Mouse (Mus musculus) intestine, embryonic 15.5 days (tissue): ENCODE measurements around the gene Pim1. TPM values are rescaled to one million over a fixed set of nuclear protein-coding genes. Genes with fewer than 3 reads are reported as not detected.
A peak's percentile ranks its signal among the peaks of the same experiment; 100 is the strongest.
"Not testable (repeated sequence)": the region's sequence is repeated elsewhere in the genome, so short reads cannot be mapped to it uniquely, and the experiment has no call there.

Source experiments
- ATAC-seq: fragments of 200-750 bp; cut with Nextera tagmentation; 2 replicates; pipeline ENCODE4 v1.8.0; 2017; ENCODE audit warnings: moderate TSS enrichment, moderate library complexity
- H3K27ac ChIP-seq: fragments of 300-500 bp; sonication (generic); 2 replicates; pipeline ENCODE4 v1.5.1; 2015; ENCODE audit warnings: mild to moderate bottlenecking, inconsistent platforms
- H3K27me3 ChIP-seq: fragments of 300-500 bp; sonication (generic); replicated peaks from 2 replicates; pipeline ENCODE4 v1.6.1; 2015; ENCODE audit warnings: inconsistent platforms
- H3K36me3 ChIP-seq: fragments of 300-500 bp; sonication (generic); 2 replicates; pipeline ENCODE4 v1.6.1; 2015; ENCODE audit warnings: inconsistent platforms
- H3K4me1 ChIP-seq: fragments of 300-500 bp; sonication (generic); replicated peaks from 2 replicates; pipeline ENCODE4 v1.6.1; 2015; ENCODE audit warnings: inconsistent platforms
- H3K4me2 ChIP-seq: fragments of 300-500 bp; sonication (generic); replicated peaks from 2 replicates; pipeline ENCODE4 v1.6.1; 2015; ENCODE audit warnings: mild to moderate bottlenecking, inconsistent platforms
- H3K4me3 ChIP-seq: fragments of 300-500 bp; sonication (generic); replicated peaks from 2 replicates; pipeline ENCODE4 v1.5.1; 2015; ENCODE audit warnings: inconsistent platforms
- H3K9ac ChIP-seq: fragments of 300-500 bp; sonication (generic); 2 replicates; pipeline ENCODE4 v1.6.1; 2015; ENCODE audit warnings: inconsistent platforms
- H3K9me3 ChIP-seq: fragments of 300-500 bp; sonication (generic); 2 replicates; pipeline ENCODE4 v1.6.1; 2016; ENCODE audit warnings: inconsistent platforms
- WGBS: fragments of 180-500 bp; shearing (Covaris S2); methylation state at CpG from one replicate; pipeline ENCODE4 v1.1.7; 2015; 5-methylcytosine and 5-hydroxymethylcytosine counted together
- polyA plus RNA-seq: library from polyadenylated mRNA; unstranded; fragments of >200 nt; fragmentation: Nextera tagmentation; extraction: Ambion mirVana; gene quantifications from 2 replicates; pipeline ENCODE4 v1.2.1, GENCODE M21; 2015

Gene Pim1
- polyA plus RNA-seq, 1 experiment from 2014 or later, result 13.4 TPM

GRCm38 (mm10) chr17:29514435-29514834 lies 23.9 kb downstream of the Pim1 start:
- H3K4me3 ChIP-seq, result no peak overlapping the region
- no peaks in the 10 kb centered on the region for H3K36me3 ChIP-seq
- no peak overlapping the region for H3K4me2 ChIP-seq
- H3K9ac ChIP-seq, result no peak overlapping the region
- H3K27me3 ChIP-seq, result no peaks in the 10 kb centered on the region
- 2% methylated on average over 11 of the region's 11 CpGs for WGBS
- H3K4me1 ChIP-seq, result no peaks in the 10 kb centered on the region
- 0 out of 2 replicates have a peak, but pooled peaks have one; percentile 50 for ATAC-seq
- H3K9me3 ChIP-seq, result no peaks in the 10 kb centered on the region
- no peak overlapping the region for H3K27ac ChIP-seq

- H3K27ac ChIP-seq, H3K9me3 ChIP-seq, H3K4me1 ChIP-seq, H3K36me3 ChIP-seq, H3K4me2 ChIP-seq, H3K4me3 ChIP-seq, ATAC-seq, H3K27me3 ChIP-seq, H3K9ac ChIP-seq: not testable (repeated sequence)
- 88% methylated on average over 5 of the region's 5 CpGs for WGBS
Observed at GRCm38 (mm10) chr17:29518665-29519064, 28.1 kb downstream of the Pim1 start.

GRCm38 (mm10) chr17:29519731-29520130 lies 29.2 kb downstream of the Pim1 start:
- Histone ChIP-seq H3K36me3 (no peaks in the 10 kb centered on the region), H3K27ac (no peak overlapping the region), H3K4me3 (no peak overlapping the region), H3K4me1 (no peaks in the 10 kb centered on the region), H3K27me3 (no peaks in the 10 kb centered on the region), H3K4me2 (no peak overlapping the region), H3K9me3 (no peaks in the 10 kb centered on the region), H3K9ac (no peak overlapping the region)
- ATAC-seq, result no peak
- 71% methylated on average over 8 of the region's 8 CpGs for WGBS

- Histone ChIP-seq H3K4me2 (no peak overlapping the region), H3K9me3 (no peaks in the 10 kb centered on the region), H3K4me3 (no peak overlapping the region), H3K4me1 (no peaks in the 10 kb centered on the region), H3K9ac (no peak overlapping the region), H3K27me3 (no peaks in the 10 kb centered on the region), H3K36me3 (no peaks in the 10 kb centered on the region), H3K27ac (no peak overlapping the region)
- 81% methylated on average over 2 of the region's 2 CpGs for WGBS
- no peak for ATAC-seq
Observed at GRCm38 (mm10) chr17:29525613-29526012, 35.1 kb downstream of the Pim1 start.

GRCm38 (mm10) chr17:29528568-29529187 lies 38.1 kb downstream of the Pim1 start:
- no peak overlapping the region for H3K27ac ChIP-seq
- no peak overlapping the region for H3K4me2 ChIP-seq
- WGBS, result 63% methylated on average over 8 of the region's 8 CpGs
- 0 out of 2 replicates have a peak, but pooled peaks cover 3% of the 10 kb centered on the region for H3K4me1 ChIP-seq
- no peaks in the 10 kb centered on the region for H3K9me3 ChIP-seq
- H3K4me3 ChIP-seq, result no peak overlapping the region
- no peak overlapping the region for H3K9ac ChIP-seq
- no peak for ATAC-seq
- no peaks in the 10 kb centered on the region for H3K27me3 ChIP-seq
- no peaks in the 10 kb centered on the region for H3K36me3 ChIP-seq

- no peaks in the 10 kb centered on the region for H3K36me3 ChIP-seq
- H3K27ac ChIP-seq, result no peak overlapping the region
- no peaks in the 10 kb centered on the region for H3K27me3 ChIP-seq
- ATAC-seq, result no peak
- no peaks in the 10 kb centered on the region for H3K9me3 ChIP-seq
- 79% methylated on average over 6 of the region's 6 CpGs for WGBS
- H3K4me3 ChIP-seq, result no peak overlapping the region
- H3K4me1 ChIP-seq, result 0 out of 2 replicates have a peak, but pooled peaks cover 3% of the 10 kb centered on the region
- H3K9ac ChIP-seq, result no peak overlapping the region
- H3K4me2 ChIP-seq, result no peak overlapping the region
Observed at GRCm38 (mm10) chr17:29530508-29530907, 40.0 kb downstream of the Pim1 start.

GRCm38 (mm10) chr17:29531278-29531677 lies 40.7 kb downstream of the Pim1 start:
- H3K27me3 ChIP-seq, result no peaks in the 10 kb centered on the region
- H3K9ac ChIP-seq, result no peak overlapping the region
- H3K27ac ChIP-seq, result no peak overlapping the region
- ATAC-seq, result no peak
- no peaks in the 10 kb centered on the region for H3K9me3 ChIP-seq
- WGBS, result 78% methylated on average over 9 of the region's 9 CpGs
- no peak overlapping the region for H3K4me2 ChIP-seq
- H3K4me3 ChIP-seq, result no peak overlapping the region
- no peaks in the 10 kb centered on the region for H3K36me3 ChIP-seq
- H3K4me1 ChIP-seq, result 0 out of 2 replicates have a peak, but pooled peaks cover 3% of the 10 kb centered on the region

GRCm38 (mm10) chr17:29531757-29532384 lies 41.3 kb downstream of the Pim1 start:
- Histone ChIP-seq H3K36me3 (no peaks in the 10 kb centered on the region), H3K9me3 (no peaks in the 10 kb centered on the region), H3K9ac (no peak overlapping the region), H3K4me2 (no peak overlapping the region), H3K4me3 (no peak overlapping the region), H3K4me1 (0 out of 2 replicates have a peak, but pooled peaks cover 3% of the 10 kb centered on the region), H3K27ac (no peak overlapping the region), H3K27me3 (no peaks in the 10 kb centered on the region)
- 62% methylated on average over 10 of the region's 10 CpGs for WGBS
- no peak for ATAC-seq

GRCm38 (mm10) chr17:29533866-29534265 lies 43.3 kb downstream of the Pim1 start:
- ATAC-seq, result no peak
- Histone ChIP-seq H3K36me3 (no peaks in the 10 kb centered on the region), H3K4me1 (0 out of 2 replicates have a peak, but pooled peaks cover 3% of the 10 kb centered on the region), H3K9ac (no peak overlapping the region), H3K27ac (no peak overlapping the region), H3K4me2 (no peak overlapping the region), H3K4me3 (no peak overlapping the region), H3K9me3 (no peaks in the 10 kb centered on the region), H3K27me3 (no peaks in the 10 kb centered on the region)
- 86% methylated on average over 11 of the region's 11 CpGs for WGBS

GRCm38 (mm10) chr17:29540426-29540825 lies 49.9 kb downstream of the Pim1 start:
- no peaks in the 10 kb centered on the region for H3K9me3 ChIP-seq
- ATAC-seq, result no peak
- 86% methylated on average over 8 of the region's 8 CpGs for WGBS
- no peaks in the 10 kb centered on the region for H3K27me3 ChIP-seq
- no peak overlapping the region for H3K4me3 ChIP-seq
- H3K36me3 ChIP-seq, result no peaks in the 10 kb centered on the region
- no peak overlapping the region for H3K27ac ChIP-seq
- H3K9ac ChIP-seq, result no peak overlapping the region
- no peak overlapping the region for H3K4me2 ChIP-seq
- H3K4me1 ChIP-seq, result no peaks in the 10 kb centered on the region

GRCm38 (mm10) chr17:29541419-29541818 lies 50.9 kb downstream of the Pim1 start:
- Histone ChIP-seq H3K9me3 (no peaks in the 10 kb centered on the region), H3K27me3 (no peaks in the 10 kb centered on the region), H3K9ac (no peak overlapping the region), H3K36me3 (no peaks in the 10 kb centered on the region), H3K4me3 (no peak overlapping the region), H3K4me2 (no peak overlapping the region), H3K4me1 (no peaks in the 10 kb centered on the region), H3K27ac (no peak overlapping the region)
- WGBS, result 65% methylated on average over 14 of the region's 14 CpGs
- ATAC-seq, result no peak

GRCm38 (mm10) chr17:29542831-29543690 lies 52.5 kb downstream of the Pim1 start:
- H3K27ac ChIP-seq, result no peak overlapping the region
- H3K27me3 ChIP-seq, result no peaks in the 10 kb centered on the region
- H3K36me3 ChIP-seq, result no peaks in the 10 kb centered on the region
- no peak overlapping the region for H3K9ac ChIP-seq
- no peak overlapping the region for H3K4me2 ChIP-seq
- 85% methylated on average over 19 of the region's 19 CpGs for WGBS
- no peaks in the 10 kb centered on the region for H3K9me3 ChIP-seq
- H3K4me3 ChIP-seq, result no peak overlapping the region
- H3K4me1 ChIP-seq, result no peaks in the 10 kb centered on the region
- no peak for ATAC-seq
